Mouse (Mus musculus): ENCODE measurements around the gene Ttc5.
"Not testable (repeated sequence)": the region's sequence is repeated elsewhere in the genome, so short reads cannot be mapped to it uniquely, and the experiment has no call there.

Ttc5 gene

DNA sequence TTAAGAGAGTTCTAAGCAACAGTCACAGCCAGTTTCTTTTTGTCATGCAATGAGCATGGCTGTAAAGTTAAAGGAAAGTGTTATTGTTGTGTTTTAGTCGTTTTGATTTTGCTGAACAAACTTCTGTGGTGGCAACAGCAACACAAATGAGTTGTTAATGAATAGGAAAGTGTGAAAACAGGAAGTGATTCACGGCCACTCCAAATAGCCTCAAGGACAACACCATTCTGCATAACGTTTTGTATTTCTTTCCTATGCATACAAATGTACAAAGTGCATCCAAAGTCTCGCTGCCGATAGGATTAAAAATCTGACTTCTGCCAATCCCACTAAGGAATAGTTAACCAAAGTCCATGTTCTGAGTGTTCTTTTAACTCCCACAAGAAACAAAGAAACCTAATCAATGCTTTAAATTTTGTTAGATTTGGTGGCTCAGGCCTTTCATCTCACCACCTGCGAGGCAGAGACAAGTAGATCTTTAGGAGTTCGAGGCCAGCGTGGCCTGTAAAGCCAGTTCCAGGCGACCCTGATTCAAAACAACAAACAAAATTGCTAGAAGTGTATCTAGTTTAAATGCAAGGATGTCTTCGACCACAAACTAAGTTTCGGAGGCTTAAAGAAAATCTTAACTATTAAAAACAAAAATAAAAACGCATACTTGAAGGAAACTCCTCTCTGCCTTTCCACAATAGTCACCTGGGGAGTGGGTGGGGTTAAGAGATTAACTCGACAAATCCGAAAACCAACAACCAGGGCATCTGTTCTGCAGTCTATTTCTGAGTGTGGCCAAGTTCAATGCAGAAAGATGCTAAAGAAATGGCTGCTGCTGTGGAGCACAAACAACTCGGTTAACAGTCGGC is 698 bp downstream of the Ttc5 start:
- in situ Hi-C loops (cut with MboI; ENCODE audit: unreplicated experiment in 2 of 2), result loop anchor here in 1 of 2 experiments (10.0 to 25.0 kb wide), 5 partner anchors 430 to 1722 kb away; partner anchors contain the start of genes Ap5m1, Exoc5, Mettl17 and Slc39a2

DNA sequence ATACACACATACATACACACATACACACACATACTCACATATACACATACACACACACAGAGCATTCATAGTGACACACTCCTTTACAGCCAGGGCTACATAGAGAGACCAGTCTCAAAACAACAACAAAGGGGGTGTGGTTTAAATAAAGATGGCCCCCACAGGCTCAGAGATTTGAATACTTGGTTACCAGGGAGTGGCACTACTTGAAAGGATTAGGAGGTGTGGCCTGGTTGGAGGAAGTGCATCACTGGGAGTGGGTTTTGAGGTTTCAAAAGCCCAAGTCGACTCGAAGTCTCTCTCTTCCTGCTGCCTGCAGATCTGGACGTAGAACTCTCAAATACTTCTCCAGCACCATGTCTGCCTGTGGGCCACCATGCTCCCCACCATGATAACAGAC is 3.2 kb downstream of the Ttc5 start:
- in situ Hi-C loops (cut with MboI; ENCODE audit: unreplicated experiment in 2 of 2), result loop anchor here in 1 of 2 experiments (10.0 to 25.0 kb wide), 5 partner anchors 427 to 1720 kb away; partner anchors contain the start of genes Ap5m1, Exoc5, Mettl17 and Slc39a2

DNA sequence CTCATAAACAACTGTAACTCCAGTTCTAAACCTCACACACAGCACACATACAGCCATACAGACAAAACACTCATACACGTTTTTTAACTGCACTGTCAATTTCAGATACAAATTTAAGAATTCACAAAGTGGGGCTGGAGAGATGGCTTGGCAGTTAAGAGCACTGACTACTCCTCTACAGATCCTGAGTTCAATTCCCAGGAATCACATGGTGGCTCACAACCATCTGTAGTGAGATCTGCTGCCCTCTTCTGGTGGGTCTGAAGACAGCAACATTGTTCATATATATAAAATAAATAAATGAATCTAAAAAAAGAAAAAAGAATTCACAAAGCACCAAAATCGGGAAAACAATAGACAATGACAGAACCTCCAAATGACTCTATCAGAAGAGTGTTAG is 14.0 kb downstream of the Ttc5 start:
- in situ Hi-C loops (cut with MboI; ENCODE audit: unreplicated experiment in 2 of 2), result no loop called here

DNA sequence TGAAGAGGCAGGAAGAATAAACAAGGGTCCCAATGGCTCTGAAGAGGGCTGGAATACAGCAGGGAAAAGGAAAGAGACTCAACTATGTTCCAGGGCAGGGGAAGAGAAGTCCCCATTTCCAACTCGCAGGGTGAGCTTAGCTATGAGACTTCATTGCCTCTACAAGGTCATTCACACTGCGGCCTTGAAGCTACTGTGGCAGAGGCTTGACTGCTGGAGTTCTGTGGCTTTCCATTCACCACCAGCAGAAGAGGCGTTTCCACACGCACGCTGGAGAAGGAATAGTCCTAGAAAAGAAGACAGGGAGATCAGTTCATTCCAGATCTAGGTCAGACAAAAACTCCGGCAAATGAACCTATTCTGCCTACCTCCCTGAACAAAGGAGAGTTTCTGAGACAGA is 19.6 kb downstream of the Ttc5 start:
- in situ Hi-C loops (cut with MboI; ENCODE audit: unreplicated experiment in 2 of 2), result no loop called here

DNA sequence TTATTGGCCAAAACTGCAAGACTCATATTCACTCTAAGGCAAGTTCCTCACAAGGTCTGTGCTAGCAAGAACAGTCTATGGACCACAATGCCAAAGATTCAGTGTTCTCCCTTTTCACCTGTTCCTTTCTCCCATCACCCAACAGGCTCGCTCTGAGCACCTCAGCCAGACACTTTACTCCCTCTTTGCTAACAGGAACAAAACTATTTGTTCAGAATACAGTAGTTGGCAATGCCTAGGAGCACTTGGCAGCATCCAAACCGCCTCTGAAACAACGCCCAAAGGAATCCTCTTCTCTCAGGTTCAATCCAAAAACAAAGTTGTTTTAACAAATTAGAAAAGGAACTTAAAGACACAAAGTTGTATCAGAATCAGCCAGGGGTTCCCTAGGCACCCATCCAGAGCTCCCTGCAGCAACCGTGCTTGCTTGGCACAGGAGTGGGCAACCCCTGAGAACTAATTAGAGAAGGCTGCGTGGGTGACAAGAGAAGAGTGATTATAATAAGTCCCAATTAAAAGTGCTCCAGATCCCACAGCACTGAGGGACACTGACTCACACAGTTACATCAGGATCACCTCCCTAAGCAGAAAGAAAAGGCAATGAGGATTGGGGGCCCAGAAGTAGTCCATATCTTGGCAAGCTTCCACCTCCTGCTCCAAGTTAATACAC is 26.8 kb downstream of the Ttc5 start:
- in situ Hi-C loops (cut with MboI; ENCODE audit: unreplicated experiment in 2 of 2), result no loop called here

DNA sequence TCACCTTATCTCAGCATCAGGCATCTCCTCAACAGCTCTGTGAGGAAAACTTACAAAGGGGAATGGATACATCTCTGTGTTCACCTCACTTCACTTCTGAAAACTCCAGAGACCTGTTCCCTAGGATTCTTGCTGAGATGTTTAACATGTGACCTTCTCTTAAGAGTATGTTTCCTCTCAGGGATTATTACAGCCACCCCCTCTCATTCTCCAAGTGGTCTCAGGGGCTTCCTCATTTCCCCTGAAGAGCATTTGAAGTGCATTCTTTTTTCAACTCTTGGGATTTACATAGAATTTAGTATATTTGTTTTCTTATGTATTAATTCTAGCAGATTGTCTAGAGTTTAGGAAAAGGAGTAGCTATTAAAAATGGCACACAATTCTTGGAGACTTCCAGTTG is 40.3 kb downstream of the Ttc5 start, which contains the start of gene Olfr749:
Olfr749 (minus strand) TSS at position 101 of the 400 bp plus-strand sequence.
- in situ Hi-C loops (cut with MboI; ENCODE audit: unreplicated experiment in 2 of 2), result no loop called here

DNA sequence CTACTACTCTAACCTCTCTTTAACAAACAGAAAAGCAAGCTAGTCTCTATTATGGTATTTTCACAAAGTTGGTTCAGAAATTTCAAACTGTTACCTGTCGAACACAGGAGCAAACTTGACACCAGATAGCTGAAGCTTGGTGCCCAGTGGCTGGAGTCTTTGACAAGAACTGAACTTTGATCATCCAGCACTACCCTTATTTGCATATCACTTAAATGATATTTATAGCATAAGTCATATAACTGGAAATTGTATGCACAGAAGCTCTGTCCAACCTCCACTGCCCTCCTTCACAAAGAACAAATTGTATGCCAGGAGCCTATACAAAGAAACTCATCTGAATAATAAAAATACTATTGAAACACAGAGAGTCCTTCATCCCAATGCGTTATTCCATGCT is 43.7 kb downstream of the Ttc5 start:
- in situ Hi-C loops (cut with MboI; ENCODE audit: unreplicated experiment in 2 of 2), result no loop called here

DNA sequence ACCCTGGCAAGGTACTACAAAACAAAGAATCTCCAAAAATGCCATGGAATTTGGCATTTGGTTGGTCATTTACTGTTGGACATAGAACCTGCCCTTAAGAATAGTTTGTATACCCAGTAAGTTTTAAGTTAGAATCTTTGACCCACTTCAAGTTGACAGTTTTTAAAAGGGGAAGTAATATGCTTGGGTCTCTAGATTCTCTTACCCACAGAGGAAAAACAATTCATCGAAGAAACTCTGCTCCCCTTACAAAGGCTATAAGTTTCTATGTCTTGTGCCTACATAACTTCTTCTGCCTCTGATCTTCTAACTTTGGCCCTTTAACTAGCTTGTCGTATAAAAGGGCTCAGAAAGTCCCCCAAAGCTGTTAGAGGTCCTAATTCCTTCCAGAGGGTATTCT is 45.0 kb downstream of the Ttc5 start:
- in situ Hi-C loops (cut with MboI; ENCODE audit: unreplicated experiment in 2 of 2), result no loop called here

DNA sequence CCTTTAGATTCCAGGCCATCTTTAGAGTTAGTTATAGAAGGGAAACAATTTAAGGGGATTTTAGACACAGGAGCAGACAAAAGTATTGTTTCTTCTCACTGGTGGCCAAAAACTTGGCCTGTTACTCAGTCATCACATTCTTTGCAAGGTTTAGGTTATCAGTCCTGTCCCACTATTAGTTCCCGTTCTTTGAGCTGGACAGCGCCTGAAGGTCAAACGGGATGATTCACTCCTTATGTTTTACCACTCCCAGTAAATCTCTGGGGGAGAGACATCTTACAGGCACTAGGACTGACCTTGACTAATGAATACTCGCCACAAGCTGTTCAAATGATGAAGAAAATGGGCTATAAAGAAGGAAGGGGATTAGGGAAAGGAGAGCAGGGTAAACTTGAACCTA is 62.9 kb downstream of the Ttc5 start:
- in situ Hi-C loops (cut with MboI; ENCODE audit: unreplicated experiment in 2 of 2), result not testable (repeated sequence)

DNA sequence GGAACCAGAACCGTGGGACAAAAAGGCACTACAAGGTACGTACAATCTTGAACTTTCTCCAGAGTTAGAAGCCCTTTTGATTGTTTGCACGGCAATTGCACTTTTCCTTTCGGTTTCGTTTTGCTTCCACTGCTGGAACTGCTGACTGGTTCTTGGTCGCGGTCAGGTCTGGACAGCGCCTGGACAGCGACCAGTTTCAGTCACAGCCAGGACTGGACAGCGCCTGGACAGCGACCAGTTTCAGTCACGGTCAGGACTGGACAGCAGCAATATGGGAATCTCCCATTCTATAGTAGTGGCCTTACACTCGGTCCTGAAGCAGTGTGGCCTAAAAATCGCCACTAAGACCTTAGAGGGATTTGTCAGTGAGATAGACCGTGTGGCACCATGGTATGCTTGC is 65.4 kb downstream of the Ttc5 start:
- in situ Hi-C loops (cut with MboI; ENCODE audit: unreplicated experiment in 2 of 2), result not testable (repeated sequence)
